Mouse (Mus musculus) embryonic facial prominence, embryonic 15.5 days (tissue): ENCODE results near the gene Nfia. TPM values are rescaled to one million over a fixed set of nuclear protein-coding genes. Genes with fewer than 3 reads are reported as not detected.

Source experiments
- ATAC-seq: fragments of 200-750 bp; cut with Nextera tagmentation; 2 replicates; pipeline ENCODE4 v1.8.0; 2017; ENCODE audit warnings: low read depth, moderate TSS enrichment; ENCODE audit not compliant: insufficient number of reproducible peaks, low FRiP score, low TSS enrichment
- H3K27ac ChIP-seq: fragments of 300-500 bp; sonication (generic); replicated peaks from 2 replicates; pipeline ENCODE4 v1.5.1; 2015; ENCODE audit warnings: mild to moderate bottlenecking, inconsistent platforms
- H3K27me3 ChIP-seq: fragments of 300-500 bp; sonication (generic); 2 replicates; pipeline ENCODE4 v1.6.1; 2015; ENCODE audit warnings: inconsistent platforms
- H3K36me3 ChIP-seq: fragments of 300-500 bp; sonication (generic); 2 replicates; pipeline ENCODE4 v1.6.1; 2015; ENCODE audit warnings: mild to moderate bottlenecking, inconsistent platforms
- H3K4me1 ChIP-seq: fragments of 300-500 bp; sonication (generic); 2 replicates; pipeline ENCODE4 v1.6.1; 2015; ENCODE audit warnings: inconsistent platforms
- H3K4me2 ChIP-seq: fragments of 300-500 bp; sonication (generic); replicated peaks from 2 replicates; pipeline ENCODE4 v1.6.1; 2015; ENCODE audit warnings: mild to moderate bottlenecking, inconsistent platforms
- H3K4me3 ChIP-seq: fragments of 300-500 bp; sonication (generic); replicated peaks from 2 replicates; pipeline ENCODE4 v1.5.1; 2015; ENCODE audit warnings: mild to moderate bottlenecking, inconsistent platforms
- H3K9ac ChIP-seq: fragments of 300-500 bp; sonication (generic); 2 replicates; pipeline ENCODE4 v1.6.1; 2015; ENCODE audit warnings: inconsistent platforms
- H3K9me3 ChIP-seq: fragments of 300-500 bp; sonication (generic); replicated peaks from 2 replicates; pipeline ENCODE4 v1.6.1; 2016; ENCODE audit warnings: inconsistent platforms
- WGBS: fragments of 180-500 bp; shearing (Covaris S2); methylation state at CpG from one replicate; pipeline ENCODE4 v1.1.7; 2015; 5-methylcytosine and 5-hydroxymethylcytosine counted together
- polyA plus RNA-seq: library from polyadenylated mRNA; unstranded; fragments of >200 nt; fragmentation: Nextera tagmentation; extraction: Ambion mirVana; gene quantifications from 2 replicates; pipeline ENCODE4 v1.2.1, GENCODE M21; 2015

Nfia gene
- polyA plus RNA-seq, 1 experiment from 2014 or later, result 55.4 TPM

DNA sequence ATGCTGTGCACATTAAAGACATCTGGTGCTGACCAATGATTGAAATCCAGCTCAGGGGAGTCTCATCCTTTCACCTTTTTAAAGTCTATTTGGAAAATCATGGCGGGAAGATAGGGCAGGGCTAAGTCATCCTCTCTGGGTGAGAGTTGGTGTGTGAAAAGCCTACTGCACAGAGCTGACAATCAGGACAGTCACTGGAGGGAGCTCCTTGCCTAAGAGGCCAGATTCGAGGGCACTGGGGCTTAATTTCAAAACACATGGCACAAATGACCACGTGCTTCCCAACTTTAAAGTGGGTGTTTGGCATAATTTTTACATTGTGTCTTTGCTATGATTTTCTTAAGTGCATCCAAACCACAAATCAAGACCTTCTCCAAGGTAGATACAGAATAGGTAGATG is 146.1 kb downstream of the Nfia start:
- no peak overlapping the region for H3K27ac ChIP-seq
- no peaks in the 10 kb centered on the region for H3K27me3 ChIP-seq
- WGBS, result 56% methylated on average over 3 of the region's 3 CpGs
- no peak overlapping the region for H3K9ac ChIP-seq
- no peaks in the 10 kb centered on the region for H3K9me3 ChIP-seq
- no peaks in the 10 kb centered on the region for H3K36me3 ChIP-seq
- H3K4me2 ChIP-seq, result no peak overlapping the region
- no peak for ATAC-seq
- peaks cover 17% of the 10 kb centered on the region for H3K4me1 ChIP-seq
- H3K4me3 ChIP-seq, result no peak overlapping the region

DNA sequence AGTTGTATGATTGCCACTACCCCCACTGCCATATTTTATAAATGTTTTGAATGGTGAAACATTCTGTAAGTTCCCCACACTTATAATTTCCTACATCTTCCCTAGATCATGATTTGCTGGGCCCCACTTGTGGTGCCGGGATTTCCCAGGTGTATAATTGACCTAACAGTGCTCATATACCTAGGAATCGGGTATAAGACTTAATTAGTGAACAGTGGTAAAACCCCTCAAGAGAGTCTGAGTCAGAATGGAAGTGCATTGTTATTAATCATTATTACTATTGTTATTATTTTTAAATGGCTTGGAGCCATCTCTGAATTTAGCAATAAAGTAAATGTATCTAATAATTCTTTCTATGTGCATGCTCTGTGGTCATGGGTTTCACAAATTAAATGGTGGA is 147.2 kb downstream of the Nfia start:
- Histone ChIP-seq H3K4me1 (peaks cover 26% of the 10 kb centered on the region), H3K9ac (no peak overlapping the region), H3K4me2 (no peak overlapping the region), H3K27ac (no peak overlapping the region), H3K36me3 (no peaks in the 10 kb centered on the region), H3K4me3 (no peak overlapping the region), H3K9me3 (no peaks in the 10 kb centered on the region), H3K27me3 (no peaks in the 10 kb centered on the region)
- no peak for ATAC-seq
- WGBS, result 70% methylated on average over 2 of the region's 2 CpGs

DNA sequence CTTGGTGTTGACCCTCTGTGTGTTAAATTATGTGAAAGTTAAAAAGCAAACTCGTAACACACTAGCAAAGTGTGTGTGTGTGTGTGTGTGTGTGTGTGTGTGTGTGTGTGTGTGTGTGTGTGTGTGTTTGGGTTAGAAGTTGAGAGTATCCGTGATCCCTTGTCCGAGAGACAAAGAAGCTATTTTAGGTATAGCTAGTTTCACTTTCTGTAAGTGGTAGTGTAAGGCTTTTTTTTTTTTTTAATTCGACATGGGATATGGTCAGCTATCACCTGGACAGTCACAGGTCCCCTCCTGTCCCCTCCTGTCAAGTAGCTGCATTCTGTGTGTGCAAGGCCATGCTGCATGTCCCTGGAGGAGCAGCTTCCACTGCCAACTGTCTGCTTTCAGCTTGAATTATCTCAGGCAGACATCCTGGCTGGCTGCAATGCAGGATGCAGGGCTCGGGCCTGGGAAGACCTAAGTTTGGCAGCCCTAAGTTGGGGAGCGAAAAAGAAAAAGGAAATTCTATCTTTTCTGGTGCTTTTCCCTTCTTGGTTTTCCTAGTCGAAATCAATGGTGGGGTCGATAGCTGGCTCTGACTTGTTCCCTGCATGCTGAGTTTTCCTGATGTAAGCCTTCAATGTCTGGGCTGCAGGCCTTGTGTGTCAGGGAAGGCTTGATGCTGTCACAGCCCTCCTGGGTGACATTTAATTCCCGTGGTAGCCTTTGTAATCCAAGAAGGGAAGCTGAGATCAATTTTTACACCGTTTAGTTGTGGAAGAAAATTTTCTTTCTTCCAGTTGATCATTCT is 147.9 kb downstream of the Nfia start:
- peak overlapping the region; percentile 22; the same call in 1 of the 2 replicates for H3K4me2 ChIP-seq
- H3K27ac ChIP-seq, result peak overlapping the region; percentile 76
- ATAC-seq, result no peak
- H3K9me3 ChIP-seq, result no peaks in the 10 kb centered on the region
- no peak overlapping the region for H3K9ac ChIP-seq
- no peaks in the 10 kb centered on the region for H3K36me3 ChIP-seq
- no peaks in the 10 kb centered on the region for H3K27me3 ChIP-seq
- WGBS, result 40% methylated on average over 10 of the region's 10 CpGs
- H3K4me3 ChIP-seq, result no peak overlapping the region
- H3K4me1 ChIP-seq, result peaks cover 33% of the 10 kb centered on the region

DNA sequence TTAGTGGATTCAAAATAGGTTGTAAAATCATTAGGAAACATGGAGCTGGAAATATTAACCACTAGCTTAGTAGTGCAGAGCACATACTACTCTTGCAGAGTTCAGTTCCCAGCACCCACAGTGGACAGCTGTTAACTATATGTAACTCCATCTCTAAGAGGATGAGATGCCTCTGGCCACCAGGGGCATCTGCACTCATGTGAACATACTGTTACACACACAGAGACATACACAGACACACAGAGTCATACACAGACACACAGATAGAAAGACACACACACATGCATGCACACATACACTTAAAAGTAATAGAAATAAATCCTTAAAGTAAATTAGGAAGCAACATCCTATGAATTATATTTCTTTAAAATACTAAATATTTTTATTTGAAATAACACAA is 149.1 kb downstream of the Nfia start:
- no peaks in the 10 kb centered on the region for H3K36me3 ChIP-seq
- H3K9ac ChIP-seq, result no peak overlapping the region
- H3K9me3 ChIP-seq, result no peaks in the 10 kb centered on the region
- no peak overlapping the region for H3K27ac ChIP-seq
- H3K4me1 ChIP-seq, result peaks cover 41% of the 10 kb centered on the region
- no peak overlapping the region for H3K4me2 ChIP-seq
- ATAC-seq, result no peak
- H3K27me3 ChIP-seq, result no peaks in the 10 kb centered on the region
- no peak overlapping the region for H3K4me3 ChIP-seq

DNA sequence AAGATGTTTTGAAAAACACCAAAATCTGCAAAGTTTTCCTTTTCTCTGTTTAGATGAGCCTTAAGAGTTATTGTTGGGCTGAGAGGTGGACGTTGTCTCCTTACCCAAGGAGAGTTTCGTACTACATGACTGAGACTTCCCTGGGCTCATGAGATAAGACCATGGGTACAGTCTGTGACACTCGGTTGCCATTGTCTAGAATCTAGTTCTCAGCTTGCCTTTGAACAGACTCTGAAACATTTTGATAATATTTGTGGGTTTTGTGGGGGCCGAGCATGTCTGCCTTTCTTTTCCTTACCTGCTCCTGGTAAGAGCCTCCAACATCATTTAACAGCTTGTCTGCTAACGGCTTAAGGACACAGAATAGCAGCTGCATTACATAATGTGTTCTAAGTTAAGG is 150.7 kb downstream of the Nfia start:
- H3K9me3 ChIP-seq, result no peaks in the 10 kb centered on the region
- no peak overlapping the region for H3K4me2 ChIP-seq
- H3K27me3 ChIP-seq, result no peaks in the 10 kb centered on the region
- H3K27ac ChIP-seq, result no peak overlapping the region
- no peaks in the 10 kb centered on the region for H3K36me3 ChIP-seq
- H3K4me1 ChIP-seq, result peaks cover 42% of the 10 kb centered on the region
- WGBS, result 71% methylated on average over 5 of the region's 5 CpGs
- ATAC-seq, result no peak
- H3K9ac ChIP-seq, result no peak overlapping the region
- H3K4me3 ChIP-seq, result no peak overlapping the region

DNA sequence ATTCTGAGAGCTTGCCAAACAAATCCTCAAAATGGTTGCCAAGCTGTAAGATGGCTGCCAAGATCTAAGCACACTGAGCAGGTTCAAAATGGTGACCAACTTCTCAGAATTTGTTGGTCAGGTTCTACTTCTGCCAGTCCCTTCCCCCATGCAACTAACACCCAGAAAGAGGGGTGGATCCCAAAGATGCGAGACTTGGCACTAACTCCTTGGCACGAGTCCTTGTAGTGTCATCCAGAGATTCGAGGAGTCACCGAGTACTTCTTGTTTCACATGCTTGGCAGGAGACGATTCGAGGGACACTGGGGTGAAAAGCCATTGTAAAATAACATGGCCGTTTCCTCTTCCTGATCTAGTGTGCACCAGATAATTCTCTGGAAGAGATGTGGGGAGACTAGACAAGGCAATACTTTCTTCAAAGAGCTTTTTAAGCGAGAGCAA is 151.4 kb downstream of the Nfia start:
- H3K4me1 ChIP-seq, result peaks cover 42% of the 10 kb centered on the region
- no peaks in the 10 kb centered on the region for H3K27me3 ChIP-seq
- peak overlapping the region; percentile 40; the same call in 1 of the 2 replicates for H3K27ac ChIP-seq
- no peaks in the 10 kb centered on the region for H3K9me3 ChIP-seq
- H3K9ac ChIP-seq, result no peak overlapping the region
- no peaks in the 10 kb centered on the region for H3K36me3 ChIP-seq
- WGBS, result 60% methylated on average over 8 of the region's 8 CpGs
- H3K4me3 ChIP-seq, result no peak overlapping the region
- H3K4me2 ChIP-seq, result no peak overlapping the region
- ATAC-seq, result no peak

DNA sequence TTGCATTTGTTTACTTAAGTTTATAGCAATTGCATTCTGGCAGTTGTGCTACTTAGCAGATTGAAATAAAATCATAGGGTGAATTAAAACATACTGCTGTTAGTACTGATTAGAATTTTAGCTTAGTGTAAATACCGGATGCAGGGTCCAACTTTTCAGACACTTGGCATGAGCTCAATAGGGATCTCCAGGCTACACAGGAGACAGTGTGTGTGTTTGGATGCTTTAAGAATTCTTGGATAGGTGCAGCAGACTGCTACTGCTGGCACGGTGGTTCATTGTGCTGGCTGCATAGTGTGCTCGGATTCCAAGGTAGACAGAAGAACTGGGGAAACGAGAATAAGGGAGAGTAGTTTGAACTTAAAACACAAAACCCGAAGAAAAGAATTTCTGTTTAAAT is 151.9 kb downstream of the Nfia start:
- ATAC-seq, result no peak
- H3K9ac ChIP-seq, result no peak overlapping the region
- H3K4me1 ChIP-seq, result peaks cover 42% of the 10 kb centered on the region
- H3K4me2 ChIP-seq, result no peak overlapping the region
- no peak overlapping the region for H3K4me3 ChIP-seq
- H3K9me3 ChIP-seq, result no peaks in the 10 kb centered on the region
- no peaks in the 10 kb centered on the region for H3K36me3 ChIP-seq
- 47% methylated on average over 5 of the region's 5 CpGs for WGBS
- H3K27ac ChIP-seq, result peak overlapping the region; percentile 40
- no peaks in the 10 kb centered on the region for H3K27me3 ChIP-seq

DNA sequence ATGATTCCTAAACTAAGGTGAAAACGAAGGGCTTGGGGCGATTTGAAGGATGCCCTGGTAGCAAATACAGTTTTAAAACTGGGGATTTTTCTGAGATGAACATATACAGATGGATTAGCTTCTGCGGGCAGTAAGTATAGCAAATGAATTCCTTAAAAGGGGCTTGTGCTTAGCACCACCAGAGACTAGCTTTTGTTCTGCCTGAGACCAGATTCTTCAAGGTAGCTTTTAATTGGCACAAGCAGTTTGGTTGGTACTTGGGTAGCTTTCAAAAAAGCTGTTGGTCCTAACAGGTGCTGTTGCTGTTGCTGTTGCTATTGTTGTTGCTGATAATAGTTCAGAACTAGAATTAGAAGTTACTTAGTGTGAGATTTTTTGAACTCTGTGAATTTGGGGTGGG is 152.3 kb downstream of the Nfia start:
- Histone ChIP-seq H3K4me3 (no peak overlapping the region), H3K4me1 (peaks cover 42% of the 10 kb centered on the region), H3K27ac (no peak overlapping the region; the same call in 1 of the 2 replicates), H3K36me3 (no peaks in the 10 kb centered on the region), H3K9ac (no peak overlapping the region), H3K27me3 (no peaks in the 10 kb centered on the region), H3K4me2 (no peak overlapping the region), H3K9me3 (no peaks in the 10 kb centered on the region)
- 74% methylated on average over 3 of the region's 3 CpGs for WGBS
- ATAC-seq, result no peak

DNA sequence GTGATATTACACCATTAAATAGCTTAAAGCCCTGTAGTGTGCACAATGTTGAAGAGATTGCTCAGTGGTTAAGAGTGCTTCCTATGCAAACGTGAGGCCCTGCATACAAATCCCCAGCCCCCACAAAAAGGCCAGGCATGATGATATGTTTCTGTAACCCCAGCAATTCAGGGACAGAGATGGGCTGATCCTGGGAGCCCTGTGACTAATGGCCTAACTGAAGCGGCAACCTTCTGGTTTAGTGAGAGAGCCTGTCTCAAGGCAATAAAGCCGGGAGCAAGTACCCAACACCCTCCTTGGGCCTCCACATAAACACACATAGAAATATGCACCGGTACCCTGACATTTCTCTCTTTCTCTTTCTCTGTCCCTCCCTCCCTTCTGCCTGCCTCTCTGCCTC is 153.1 kb downstream of the Nfia start:
- Histone ChIP-seq H3K27ac (no peak overlapping the region), H3K4me1 (peaks cover 41% of the 10 kb centered on the region)
- 59% methylated on average over 4 of the region's 4 CpGs for WGBS

DNA sequence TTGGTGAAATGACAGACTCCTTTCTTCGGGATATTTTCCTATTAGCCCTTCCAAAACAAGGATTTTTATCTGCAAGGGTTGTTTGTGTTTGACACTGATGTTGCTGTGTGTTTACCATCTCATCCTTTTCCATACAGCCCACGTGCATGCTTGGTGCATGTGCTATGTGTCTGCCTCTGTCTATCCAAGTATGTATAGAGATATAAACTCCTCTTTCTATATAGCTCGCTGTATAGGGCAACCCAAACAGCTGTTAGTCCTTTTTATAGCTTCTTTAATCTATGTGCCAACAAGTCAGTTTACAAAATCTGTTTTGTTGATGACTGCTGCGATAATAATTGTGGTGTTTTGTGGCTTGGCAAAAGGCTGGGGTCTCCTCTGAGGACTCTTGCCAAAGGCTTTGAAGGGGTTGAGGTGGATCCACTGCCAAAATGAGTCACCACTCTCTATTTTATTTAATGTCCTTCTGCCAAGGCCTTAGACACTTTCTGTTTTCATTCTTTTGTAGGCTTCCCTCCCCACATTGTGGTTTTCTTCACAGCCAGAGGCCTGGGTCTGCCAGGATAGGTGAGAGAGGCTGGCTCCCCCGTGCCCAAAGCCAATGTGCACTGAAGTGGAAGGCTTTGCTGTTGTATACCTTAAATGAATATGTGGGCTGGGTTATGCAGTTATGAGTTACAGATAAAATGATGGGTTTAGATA is 154.2 kb downstream of the Nfia start:
- Histone ChIP-seq H3K36me3 (no peaks in the 10 kb centered on the region), H3K9ac (no peak overlapping the region), H3K4me1 (peaks cover 41% of the 10 kb centered on the region), H3K4me3 (no peak overlapping the region), H3K27me3 (no peaks in the 10 kb centered on the region), H3K9me3 (no peaks in the 10 kb centered on the region), H3K27ac (no peak overlapping the region), H3K4me2 (no peak overlapping the region)
- WGBS, result 42% methylated on average over 5 of the region's 5 CpGs
- ATAC-seq, result no peak

More for the DNA sequence above, 153.1 kb downstream of the Nfia start:
- no peaks in the 10 kb centered on the region for H3K9me3 ChIP-seq
- no peak for ATAC-seq
- no peak overlapping the region for H3K4me2 ChIP-seq
- H3K4me3 ChIP-seq, result no peak overlapping the region
- no peak overlapping the region for H3K9ac ChIP-seq
- H3K36me3 ChIP-seq, result no peaks in the 10 kb centered on the region
- H3K27me3 ChIP-seq, result no peaks in the 10 kb centered on the region

DNA sequence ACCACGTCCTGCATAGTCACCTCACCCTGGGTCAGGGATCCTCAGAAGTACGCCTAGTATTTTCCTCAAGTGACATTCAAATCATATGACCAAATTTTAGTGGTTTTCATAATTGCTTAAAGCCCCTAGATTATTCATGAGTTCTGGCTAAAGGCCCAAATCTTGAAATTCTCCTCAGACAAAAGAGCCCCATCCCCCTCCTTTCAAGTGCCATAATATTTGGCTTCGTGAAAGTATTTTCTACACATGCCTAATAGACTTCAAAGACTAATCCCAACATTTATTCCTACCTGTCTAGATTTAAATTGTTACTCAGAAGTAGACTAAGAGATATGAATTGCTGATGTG is 154.7 kb downstream of the Nfia start:
- no peaks in the 10 kb centered on the region for H3K27me3 ChIP-seq
- no peaks in the 10 kb centered on the region for H3K9me3 ChIP-seq
- WGBS, result 46% methylated on average over 3 of the region's 3 CpGs
- ATAC-seq, result no peak
- peaks cover 45% of the 10 kb centered on the region for H3K4me1 ChIP-seq
- H3K27ac ChIP-seq, result no peak overlapping the region
- H3K36me3 ChIP-seq, result no peaks in the 10 kb centered on the region
- no peak overlapping the region for H3K4me3 ChIP-seq
- H3K9ac ChIP-seq, result no peak overlapping the region
- H3K4me2 ChIP-seq, result no peak overlapping the region

DNA sequence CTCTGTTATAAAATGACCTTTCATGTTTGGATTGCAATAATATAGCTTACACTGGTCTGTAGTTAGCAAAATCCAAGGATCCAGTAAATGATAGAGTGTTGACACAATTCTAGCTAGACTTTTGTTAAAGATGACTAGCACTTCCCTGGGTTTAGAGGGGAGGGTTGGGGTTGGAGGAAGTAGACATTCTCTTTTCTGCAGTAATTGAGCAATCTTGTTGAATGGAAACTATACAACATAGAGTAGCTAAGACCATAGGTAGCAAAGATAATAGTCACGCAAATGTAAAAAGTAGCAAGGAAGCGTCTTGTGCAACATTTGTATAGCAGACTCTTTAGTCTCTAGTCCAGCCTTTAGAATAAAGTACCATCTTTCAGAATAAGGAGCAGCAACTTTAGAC is 163.8 kb downstream of the Nfia start:
- Histone ChIP-seq H3K36me3 (no peaks in the 10 kb centered on the region), H3K4me3 (no peak overlapping the region), H3K27ac (no peak overlapping the region), H3K4me2 (no peak overlapping the region), H3K9ac (no peak overlapping the region), H3K9me3 (no peaks in the 10 kb centered on the region), H3K4me1 (peaks cover 18% of the 10 kb centered on the region), H3K27me3 (no peaks in the 10 kb centered on the region)
- no peak for ATAC-seq
- 92% methylated on average over 2 of the region's 2 CpGs for WGBS
